ENCODE assay signal across 20 mouse cellular contexts in the genomic region with DNA sequence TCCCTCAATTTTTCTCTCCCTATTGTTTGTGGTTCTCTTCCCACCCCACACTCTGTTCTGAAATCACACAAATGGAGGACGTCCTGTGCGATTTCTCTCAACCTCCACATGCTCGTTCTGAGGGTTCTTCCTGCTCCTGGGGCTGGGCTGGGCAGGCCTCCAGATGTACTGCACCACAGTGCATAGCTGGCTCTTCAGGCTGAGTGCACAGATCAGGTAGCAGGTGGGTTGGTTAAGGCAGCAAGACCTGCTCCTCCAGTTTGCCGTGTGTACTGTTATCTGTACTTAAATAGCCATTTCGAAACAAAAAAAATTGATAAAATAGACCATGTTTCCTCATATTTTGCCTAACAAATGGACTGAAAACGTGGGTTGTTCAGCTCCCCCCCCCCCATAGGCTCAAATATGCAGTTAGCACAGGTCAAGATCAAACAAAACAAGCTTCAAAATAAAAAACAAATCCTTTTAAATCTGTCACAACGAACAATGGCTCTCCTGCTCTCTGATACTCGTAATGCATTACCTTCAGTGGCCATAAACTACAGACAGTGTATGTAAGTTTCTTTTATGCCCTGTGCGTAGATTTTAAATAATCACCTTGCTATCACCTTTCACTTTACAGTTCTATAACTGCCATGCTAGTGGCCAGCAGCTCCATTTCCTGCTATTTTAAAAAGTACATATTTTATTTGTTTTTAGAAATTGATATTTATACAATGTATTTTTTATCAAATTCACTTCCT. TPM values are rescaled to one million over a fixed set of nuclear protein-coding genes. Genes with fewer than 3 reads are reported as not detected.
DNase-seq lines count a peak whose midpoint lies in the region; ATAC-seq and TF ChIP-seq lines count a peak whose summit lies in the region.
"Had no signal": no experiment of that assay in that cellular context is flagged by ENCODE, and none has a peak within 500 bp of the region (broad histone marks: within the 10 kb centered on the region; RNA-seq: fewer than 3 reads in every experiment).

No protein-coding gene starts in this region.

- 29% methylated on average over 9 of the region's 9 CpGs for WGBS in intestine, postnatal 0 days
- WGBS in forebrain, embryonic 12.5 days, result 75% methylated on average over 9 of the region's 9 CpGs

- H3K36me3 ChIP-seq in intestine, postnatal 0 days (ENCODE audit: control insufficient read depth, insufficient read depth), result no peaks in the 10 kb centered on the region
- no peaks in the 10 kb centered on the region for H3K36me3 ChIP-seq in forebrain, embryonic 12.5 days (replicated peaks)
- H3K36me3 ChIP-seq: embryonic facial prominence, embryonic 12.5 days; limb, embryonic 15.5 days had no signal

- H3K4me3 ChIP-seq in intestine, postnatal 0 days (ENCODE audit: low read depth, low read length), result no peak overlapping the region
- H3K4me3 ChIP-seq in forebrain, embryonic 12.5 days (replicated peaks), result no peak overlapping the region
- H3K4me3 ChIP-seq: embryonic facial prominence, embryonic 12.5 days; limb, embryonic 15.5 days had no signal

- peak overlapping the region; percentile 4; the same call in 1 of the 2 replicates for H3K4me2 ChIP-seq in intestine, postnatal 0 days (replicated peaks; ENCODE audit: low read depth)
- H3K4me2 ChIP-seq in forebrain, embryonic 12.5 days, result no peak overlapping the region
- H3K4me2 ChIP-seq: embryonic facial prominence, embryonic 12.5 days; limb, embryonic 15.5 days had no signal

- peak; percentile 90 for ATAC-seq in intestine, postnatal 0 days
- ATAC-seq in forebrain, embryonic 12.5 days (ENCODE audit: low FRiP score), result no peak
- ATAC-seq: hindbrain, embryonic 16.5 days; Patski had no signal

- H3K27ac ChIP-seq in intestine, postnatal 0 days (ENCODE audit: low read depth, low read length), result no peak overlapping the region
- H3K27ac ChIP-seq in forebrain, embryonic 12.5 days, result no peak overlapping the region
- H3K27ac ChIP-seq: embryonic facial prominence, embryonic 12.5 days; limb, embryonic 15.5 days had no signal

- H3K27me3 ChIP-seq in intestine, postnatal 0 days (replicated peaks; ENCODE audit: control insufficient read depth, insufficient read depth, low read length), result peaks cover 38% of the 10 kb centered on the region
- H3K27me3 ChIP-seq in forebrain, embryonic 12.5 days, result peaks cover 68% of the 10 kb centered on the region

- TF ChIP-seq CTCF in intestine, postnatal 0 days (IDR thresholded peaks at IDR 0.05; ENCODE audit: low read depth), result no peak

- no peaks in the 10 kb centered on the region for H3K9me3 ChIP-seq in intestine, postnatal 0 days (ENCODE audit: control insufficient read depth)
- H3K9me3 ChIP-seq in forebrain, embryonic 12.5 days, result no peaks in the 10 kb centered on the region
- H3K9me3 ChIP-seq: embryonic facial prominence, embryonic 12.5 days; limb, embryonic 15.5 days had no signal

- H3K4me1 ChIP-seq in intestine, postnatal 0 days (replicated peaks; ENCODE audit: control insufficient read depth, insufficient read depth, low read length), result no peaks in the 10 kb centered on the region
- peaks cover 11% of the 10 kb centered on the region for H3K4me1 ChIP-seq in forebrain, embryonic 12.5 days

- no peak overlapping the region for H3K9ac ChIP-seq in intestine, postnatal 0 days (ENCODE audit: low read depth, low read length)
- no peak overlapping the region for H3K9ac ChIP-seq in forebrain, embryonic 12.5 days
- H3K9ac ChIP-seq: embryonic facial prominence, embryonic 12.5 days; limb, embryonic 15.5 days had no signal

- peak; percentile 22 for DNase-seq in heart, adult 11 months
- DNase-seq in heart, adult 9 months (ENCODE audit: low spot score in 2 of 2), result no peak
- peak; percentile 69 for DNase-seq in A20 (ENCODE audit: low read depth, low spot score)
- peak; percentile 59 for DNase-seq in lung, postnatal 14 days
- DNase-seq in adrenal gland, postnatal 36 days, result no peak
- DNase-seq in T-cell, adult 2 months (ENCODE audit: low spot score), result no peak
- DNase-seq: cerebellum, adult 11 months; cerebellum, postnatal 25 days; heart, postnatal 14 days; kidney, postnatal 14 days; layer of hippocampus, adult 9-11 months; midbrain, embryonic 14.5 days; right cerebral cortex, postnatal 14 days had no signal

RNA-seq across cellular contexts. Expression of a gene that starts 7.1 kb away (rescaled TPM):
- polyA plus RNA-seq in intestine, postnatal 0 days (2015; fragmentation: Nextera tagmentation; extraction: Ambion mirVana), result not detected in 2 replicates
- total RNA-seq in adrenal gland, postnatal 36 days (2021), result not detected
- polyA plus RNA-seq in forebrain, embryonic 12.5 days (2016; fragmentation: Nextera tagmentation; extraction: Ambion mirVana), result 2.2 and 3.6 TPM in 2 replicates
- total RNA-seq: heart, adult 8-10 months; heart, postnatal 14 days had no signal
- polyA plus RNA-seq: limb, embryonic 15.5 days had no signal

RNA-seq across cellular contexts. Expression of a gene that starts 13.1 kb away (rescaled TPM):
- 0.10 and 0.12 TPM in 2 replicates for polyA plus RNA-seq in intestine, postnatal 0 days (2015; fragmentation: Nextera tagmentation; extraction: Ambion mirVana)
- under 1 TPM; 0.70 to 0.92 TPM for total RNA-seq in adrenal gland, postnatal 36 days (2021)
- polyA plus RNA-seq in forebrain, embryonic 12.5 days (2016; fragmentation: Nextera tagmentation; extraction: Ambion mirVana), result 4.4 and 7.2 TPM in 2 replicates

RNA-seq across cellular contexts. Expression of a gene that starts 34.2 kb away (rescaled TPM):
- polyA plus RNA-seq in intestine, postnatal 0 days (2015; fragmentation: Nextera tagmentation; extraction: Ambion mirVana), result not detected in 2 replicates
- total RNA-seq in adrenal gland, postnatal 36 days (2021), result not detected
- polyA plus RNA-seq in forebrain, embryonic 12.5 days (2016; fragmentation: Nextera tagmentation; extraction: Ambion mirVana), result 0.97 and 1.3 TPM in 2 replicates
- total RNA-seq: heart, adult 8-10 months; heart, postnatal 14 days had no signal
- polyA plus RNA-seq: embryonic facial prominence, embryonic 12.5 days; limb, embryonic 15.5 days; Patski had no signal

RNA-seq across cellular contexts. Expression of a gene that starts 45.5 kb away (rescaled TPM):
- polyA plus RNA-seq in intestine, postnatal 0 days (2015; fragmentation: Nextera tagmentation; extraction: Ambion mirVana), result 50.4 and 51.7 TPM in 2 replicates
- 100 to 1,000 TPM; 101 to 120 TPM for total RNA-seq in adrenal gland, postnatal 36 days (2021)
- 77.0 and 81.2 TPM in 2 replicates for polyA plus RNA-seq in forebrain, embryonic 12.5 days (2016; fragmentation: Nextera tagmentation; extraction: Ambion mirVana)

Comparison
In these comparisons a context has a peak if more than half of its experiments do, and no peak if none do; other contexts are left out.
1. DNase-seq: peak in heart, adult 11 months (single experiment), A20 (single experiment) and lung, postnatal 14 days (single experiment); none in heart, adult 9 months (0 of 2), adrenal gland, postnatal 36 days (0 of 2) and T-cell, adult 2 months (single experiment).